Mouse (Mus musculus): Measurements from ENCODE around the gene Ppp1r14a.

- TF ChIP-seq CTCF (IDR thresholded peaks at IDR 0.05; ENCODE audit: low read depth) = no peak
- no peak for TF ChIP-seq EP300 (IDR thresholded peaks at IDR 0.05; ENCODE audit: low read depth)
Observed at GRCm38 (mm10) chr7:29309221-29309721, 20.2 kb downstream of the Ppp1r14a start.

All from liver, postnatal 0 days (tissue).